17 mouse cellular contexts compared by ENCODE assay signal in the genomic region with DNA sequence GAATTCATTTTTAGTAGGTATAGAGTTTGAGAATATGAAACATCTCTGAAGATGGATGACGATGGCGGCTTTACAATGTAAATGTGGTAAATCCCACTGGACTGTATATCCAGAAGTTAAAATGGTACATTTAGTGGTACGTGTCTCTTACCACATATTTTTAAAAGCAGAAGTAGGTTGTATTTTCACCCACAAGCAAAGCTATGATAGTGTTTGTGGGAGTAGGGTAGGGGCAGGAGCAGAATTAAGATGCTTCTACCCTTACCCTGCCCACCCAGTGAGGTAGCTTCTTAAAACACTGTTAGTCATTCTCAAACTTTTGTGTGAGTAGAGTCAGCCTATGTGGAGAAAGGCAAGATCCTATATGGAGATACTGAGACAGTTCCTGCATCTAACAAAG. TPM values are rescaled to one million over a fixed set of nuclear protein-coding genes. Genes with fewer than 3 reads are reported as not detected.
DNase-seq lines count a peak whose midpoint lies in the region; ATAC-seq lines count a peak whose summit lies in the region.
"Had no signal": no experiment of that assay in that cellular context is flagged by ENCODE, and none has a peak within 500 bp of the region (broad histone marks: within the 10 kb centered on the region; RNA-seq: fewer than 3 reads in every experiment).

No protein-coding gene starts in this region.

- DNase-seq in brain, adult 2 months (ENCODE audit: low read depth, low spot score) = peak; percentile 22
- DNase-seq in ovary, postnatal 10 days (ENCODE audit: low spot score) = no peak
- no peak for DNase-seq in layer of hippocampus, adult 18-20 months (ENCODE audit: low spot score in 2 of 2)
- DNase-seq: adrenal gland, adult 2 months; adrenal gland, postnatal 10 days; adrenal gland, postnatal 25 days; cerebellum, adult 11-12 months; cerebellum, adult 2 months; cerebellum, adult 9-10 months; cerebellum, postnatal 10 days; cerebellum, postnatal 25 days; embryo, embryonic 11 days had no signal

- 0 out of 2 replicates have a peak, but pooled peaks have one; percentile 27 for ATAC-seq in common myeloid progenitor, adult 5-6 weeks (replicated peaks; ENCODE audit: low read depth, poor library complexity, severe bottlenecking)
- peak; percentile 44 for ATAC-seq in megakaryocyte progenitor cell, adult 5-6 weeks (replicated peaks; ENCODE audit: poor library complexity)
- ATAC-seq: forebrain, embryonic 14.5 days; forebrain, embryonic 16.5 days had no signal

RNA-seq across cellular contexts. Expression of a gene that starts 13.4 kb away (rescaled TPM):
- 3.3 and 4.8 TPM in 2 replicates for total RNA-seq in common myeloid progenitor, adult 5-6 weeks (2017)
- 3.0 and 4.9 TPM in 2 replicates for total RNA-seq in megakaryocyte progenitor cell, adult 5-6 weeks (2015)
- 3.6 and 5.9 TPM in 2 replicates for total RNA-seq in megakaryocyte progenitor cell, adult 5-6 weeks (2017)
- total RNA-seq in layer of hippocampus, adult 18-20 months (2021) = 100 to 1,000 TPM; 192 to 197 TPM
- total RNA-seq: MEL had no signal

Comparison
In these comparisons a context has a peak if more than half of its experiments do, and no peak if none do; other contexts are left out.
1. RNA of a gene that starts 13.4 kb away (total RNA-seq): 192 to 197 TPM in layer of hippocampus, adult 18-20 months; 3.0 to 5.9 TPM in megakaryocyte progenitor cell, adult 5-6 weeks and 3.3 to 4.8 TPM in common myeloid progenitor, adult 5-6 weeks; every median in the first group is over 10 times any median in the second.